Mouse (Mus musculus): ENCODE results near the gene Htatip2.

The Htatip2 gene

DNA sequence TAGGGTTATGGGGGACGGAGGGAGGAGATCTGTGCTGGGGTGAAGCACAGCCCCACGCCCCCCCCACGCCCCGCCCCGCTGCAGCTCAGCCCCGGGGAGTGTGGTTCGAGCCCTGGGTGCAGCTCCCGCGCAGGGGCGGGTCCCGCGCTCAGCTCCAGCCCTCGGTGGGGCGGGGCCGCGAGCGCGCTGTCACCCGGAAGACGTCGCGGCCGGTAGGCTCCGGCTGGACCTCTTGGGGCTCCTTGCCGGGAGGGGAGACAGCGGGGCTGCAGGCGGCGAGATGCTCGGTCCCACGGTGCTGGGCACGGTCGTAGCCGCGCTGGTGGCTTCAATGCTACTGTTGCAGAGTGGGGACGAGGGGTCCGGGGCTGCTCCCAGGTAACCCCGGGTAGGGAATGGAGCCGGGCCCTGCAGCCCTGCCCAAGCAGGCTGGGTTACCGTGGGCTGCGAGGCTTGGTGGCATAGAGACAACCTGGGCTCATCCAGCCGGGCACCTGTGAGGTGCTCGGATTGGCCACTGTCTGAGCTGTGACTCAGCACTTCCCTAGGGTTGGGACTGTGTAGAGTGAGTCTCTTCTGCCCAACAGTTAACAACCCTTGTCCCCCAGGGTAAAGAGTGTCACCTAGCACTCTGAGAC lies at the start of gene Htatip2:
TSS of gene Htatip2 (plus strand) at position 182 of the 638 bp plus-strand sequence.
- DNase-seq (ENCODE audit: low spot score in 2 of 2) = peak; percentile 52 to 58

DNA sequence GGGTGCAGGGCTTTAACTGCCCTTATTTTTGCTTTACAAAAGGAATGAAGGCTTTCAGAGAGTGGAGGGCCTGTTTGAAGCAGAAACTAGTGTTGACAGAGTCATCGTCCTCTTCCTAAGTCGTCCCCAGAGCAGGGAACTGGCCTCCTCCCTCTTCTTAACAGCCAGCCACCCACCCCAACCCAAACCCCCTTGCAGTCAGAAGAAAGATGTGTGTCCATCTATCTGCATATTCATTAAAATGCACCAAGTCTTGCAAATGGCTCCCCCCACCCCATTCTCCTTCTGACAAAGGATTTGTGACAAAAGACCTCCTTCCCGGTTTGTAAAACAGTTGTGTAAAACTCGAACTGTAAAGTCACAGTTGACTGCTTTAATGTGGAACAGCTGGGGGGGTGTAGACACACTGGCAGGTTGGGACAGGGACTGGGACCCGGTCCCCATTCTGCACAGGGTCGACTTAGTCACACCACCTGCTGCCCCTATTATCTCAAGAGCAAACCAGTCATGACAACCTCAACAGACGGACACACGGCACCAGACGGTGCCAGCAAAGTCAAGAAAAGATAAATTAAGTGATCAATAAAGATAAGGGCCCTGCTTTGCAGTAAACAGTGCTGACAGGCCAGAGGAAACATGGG lies 49.4 kb upstream of the Htatip2 start:
- DNase-seq (ENCODE audit: low spot score in 2 of 2) = no peak

DNA sequence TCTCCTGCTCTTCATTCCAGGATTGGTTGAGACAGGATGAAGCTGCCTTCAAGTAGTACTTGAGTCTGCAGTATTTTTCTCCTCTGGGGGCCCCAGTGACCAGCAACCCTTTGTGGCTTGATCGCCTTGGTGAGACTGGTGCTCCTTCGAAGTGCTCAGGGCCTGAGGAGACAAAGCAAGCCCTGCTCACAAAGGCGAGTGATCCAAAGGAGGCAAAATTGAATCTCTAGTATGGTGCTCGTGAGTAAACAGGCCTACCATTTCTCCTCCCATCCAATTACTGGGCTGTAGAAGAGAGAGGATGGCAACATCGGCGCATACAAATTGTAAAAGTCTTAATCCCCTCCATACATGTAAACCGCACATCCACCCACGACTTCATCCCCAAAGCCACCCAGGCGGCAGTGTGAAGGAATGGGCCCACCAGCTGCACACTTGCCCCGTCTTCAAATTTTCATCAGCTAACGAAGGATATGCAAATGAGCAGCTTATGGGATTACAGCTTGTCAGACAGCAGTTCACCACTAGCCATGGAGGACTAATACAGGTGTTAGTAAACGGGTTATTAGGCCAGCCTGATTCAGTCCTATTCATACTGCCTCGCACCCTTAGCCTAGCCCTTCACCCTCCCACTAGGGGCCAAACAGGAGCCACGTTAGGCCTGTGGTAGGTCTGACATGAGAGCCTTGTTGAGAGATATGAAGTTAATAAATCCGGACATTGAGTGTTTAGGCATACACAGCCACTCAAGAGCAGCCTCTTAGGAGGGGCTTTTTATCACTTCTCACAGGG lies 40.8 kb upstream of the Htatip2 start:
- no peak for DNase-seq (ENCODE audit: low spot score in 2 of 2)

DNA sequence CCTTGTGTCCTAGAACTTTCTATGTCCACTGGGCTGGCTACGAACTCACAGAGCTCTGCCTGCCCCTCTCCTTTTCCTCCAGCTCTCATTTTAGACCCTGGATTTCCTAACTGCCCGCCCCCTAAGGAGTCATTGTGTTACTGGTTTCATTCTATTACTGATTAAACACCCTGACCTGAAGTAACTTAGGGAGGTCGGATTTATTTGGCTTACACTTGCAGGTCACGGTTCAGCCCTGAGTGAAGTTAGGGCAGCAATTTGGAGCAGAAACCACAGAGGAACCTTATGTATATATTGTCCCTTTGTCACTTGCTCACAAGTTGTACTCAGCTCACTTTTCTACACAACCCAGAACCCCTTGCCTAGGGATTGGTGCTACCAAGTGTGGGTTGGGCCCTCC lies 24.6 kb upstream of the Htatip2 start:
- DNase-seq (ENCODE audit: low spot score in 2 of 2) = no peak

DNA sequence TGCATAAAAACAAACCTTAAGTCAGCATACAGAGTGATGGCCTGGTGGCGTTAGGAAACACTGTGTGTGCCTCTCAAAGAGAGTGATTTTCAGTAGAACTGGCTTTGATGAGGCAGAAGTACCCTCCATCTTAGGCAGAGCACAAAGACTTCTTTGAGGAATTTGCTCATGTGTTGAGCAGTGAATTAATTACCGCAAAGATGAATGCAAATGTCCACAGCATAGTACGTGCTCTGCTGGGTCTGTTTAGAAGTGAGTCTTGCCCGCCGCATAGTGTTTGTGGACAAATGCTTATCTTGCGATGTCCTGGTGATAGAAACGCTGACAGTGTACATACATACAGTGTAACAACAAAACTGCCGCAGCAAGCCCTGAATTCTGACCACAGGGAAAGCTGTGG lies 19.5 kb upstream of the Htatip2 start:
- DNase-seq (ENCODE audit: low spot score in 2 of 2) = no peak

GRCm38 (mm10) chr7:49741474-49741873 lies 17.4 kb upstream of the Htatip2 start:
- DNase-seq (ENCODE audit: low spot score in 2 of 2) = no peak

GRCm38 (mm10) chr7:49741923-49742322 lies 17.0 kb upstream of the Htatip2 start:
- no peak for DNase-seq (ENCODE audit: low spot score in 2 of 2)

- no peak for DNase-seq (ENCODE audit: low spot score in 2 of 2)
Observed at GRCm38 (mm10) chr7:49751148-49751547, 7.8 kb upstream of the Htatip2 start.

DNA sequence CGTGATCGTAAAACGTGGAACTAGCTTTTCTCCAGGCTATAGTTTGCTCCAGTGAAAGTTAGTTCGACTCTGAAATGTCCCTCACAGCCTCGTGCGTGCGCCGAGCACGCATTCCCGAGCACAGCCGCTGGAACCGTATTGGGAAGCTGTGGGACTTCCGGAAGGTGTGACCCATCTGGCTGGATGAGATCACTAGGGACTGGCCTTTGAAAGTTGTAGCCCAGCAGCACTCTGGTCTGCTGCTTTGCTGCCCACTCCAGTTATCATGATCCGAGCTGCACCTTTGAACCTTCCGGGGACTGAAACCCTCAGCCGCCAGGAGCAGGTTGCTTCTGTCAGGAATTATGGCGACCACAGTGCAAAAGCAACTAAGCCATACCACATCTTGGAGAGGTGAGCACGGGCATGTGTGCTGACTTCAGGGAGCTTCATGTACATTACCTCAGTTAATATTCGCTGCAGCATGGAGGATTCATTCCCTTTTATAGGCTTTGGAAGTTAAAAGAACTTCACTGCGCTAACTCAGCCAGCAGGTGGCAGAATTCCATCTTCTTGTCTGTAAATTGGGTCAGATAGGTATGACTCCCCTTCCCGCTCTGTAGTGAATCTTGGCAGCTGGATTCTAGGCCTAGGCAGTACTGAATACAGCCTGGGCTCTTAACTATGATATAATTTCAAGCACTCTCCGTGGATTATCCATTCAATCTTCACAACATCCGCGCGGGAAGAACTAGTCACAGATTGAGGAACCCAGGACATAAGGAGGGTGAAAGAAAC lies 6.0 kb upstream of the Htatip2 start:
- DNase-seq (ENCODE audit: low spot score in 2 of 2) = no peak

GRCm38 (mm10) chr7:49754767-49755166 lies 4.1 kb upstream of the Htatip2 start:
- peak in 1 of 2 experiments; percentile 47 for DNase-seq (ENCODE audit: low spot score in 2 of 2)

- no peak for DNase-seq (ENCODE audit: low spot score in 2 of 2)
Observed at GRCm38 (mm10) chr7:49762605-49763004, 3.7 kb downstream of the Htatip2 start.

- DNase-seq (ENCODE audit: low spot score in 2 of 2) = no peak
Observed at GRCm38 (mm10) chr7:49764011-49764716, 5.2 kb downstream of the Htatip2 start.

GRCm38 (mm10) chr7:49766166-49766565 lies 7.3 kb downstream of the Htatip2 start:
- DNase-seq (ENCODE audit: low spot score in 2 of 2) = no peak

DNA sequence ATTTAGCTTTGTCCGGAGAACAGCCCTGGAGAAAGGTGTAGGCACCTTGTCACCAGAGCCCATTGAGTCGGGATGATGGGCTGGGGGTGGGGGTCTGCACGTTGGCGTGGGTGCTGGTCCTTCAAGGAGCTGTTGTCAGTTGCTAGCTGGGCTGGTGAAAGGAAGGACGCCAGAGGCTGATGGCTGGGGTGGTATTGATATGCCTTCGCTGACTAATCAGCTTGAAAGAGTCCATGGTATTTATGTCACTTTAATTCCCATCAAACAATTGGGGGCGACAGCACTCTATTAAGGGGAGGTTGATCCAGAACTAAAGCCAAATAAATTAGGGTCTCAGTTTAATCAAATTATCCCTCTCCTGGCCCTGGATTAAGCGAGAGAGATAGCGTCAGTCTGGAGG lies 9.6 kb downstream of the Htatip2 start:
- no peak for DNase-seq (ENCODE audit: low spot score in 2 of 2)

DNA sequence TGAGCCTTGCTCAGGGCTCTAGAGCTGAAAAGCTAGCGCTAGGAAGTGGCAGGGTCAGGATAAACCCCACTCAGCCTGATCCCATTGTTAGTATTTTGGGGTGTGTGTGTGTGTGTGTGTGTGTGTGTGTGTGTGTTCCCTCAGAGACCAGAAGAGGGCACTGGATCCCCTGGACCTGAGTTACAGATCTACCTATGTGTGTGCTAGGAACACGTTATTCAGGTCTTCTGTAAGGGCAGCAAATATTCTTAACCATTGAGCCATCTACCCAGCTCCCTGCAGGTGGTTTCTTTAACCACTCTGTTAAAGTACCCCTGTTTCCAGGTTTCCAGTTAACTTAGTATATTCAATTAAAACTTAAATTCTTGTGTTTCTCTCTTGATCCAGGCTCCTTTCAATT lies 15.5 kb downstream of the Htatip2 start:
- no peak for DNase-seq (ENCODE audit: low spot score in 2 of 2)

- no peak for DNase-seq (ENCODE audit: low spot score in 2 of 2)
Observed at GRCm38 (mm10) chr7:49777585-49777984, 18.7 kb downstream of the Htatip2 start.

DNA sequence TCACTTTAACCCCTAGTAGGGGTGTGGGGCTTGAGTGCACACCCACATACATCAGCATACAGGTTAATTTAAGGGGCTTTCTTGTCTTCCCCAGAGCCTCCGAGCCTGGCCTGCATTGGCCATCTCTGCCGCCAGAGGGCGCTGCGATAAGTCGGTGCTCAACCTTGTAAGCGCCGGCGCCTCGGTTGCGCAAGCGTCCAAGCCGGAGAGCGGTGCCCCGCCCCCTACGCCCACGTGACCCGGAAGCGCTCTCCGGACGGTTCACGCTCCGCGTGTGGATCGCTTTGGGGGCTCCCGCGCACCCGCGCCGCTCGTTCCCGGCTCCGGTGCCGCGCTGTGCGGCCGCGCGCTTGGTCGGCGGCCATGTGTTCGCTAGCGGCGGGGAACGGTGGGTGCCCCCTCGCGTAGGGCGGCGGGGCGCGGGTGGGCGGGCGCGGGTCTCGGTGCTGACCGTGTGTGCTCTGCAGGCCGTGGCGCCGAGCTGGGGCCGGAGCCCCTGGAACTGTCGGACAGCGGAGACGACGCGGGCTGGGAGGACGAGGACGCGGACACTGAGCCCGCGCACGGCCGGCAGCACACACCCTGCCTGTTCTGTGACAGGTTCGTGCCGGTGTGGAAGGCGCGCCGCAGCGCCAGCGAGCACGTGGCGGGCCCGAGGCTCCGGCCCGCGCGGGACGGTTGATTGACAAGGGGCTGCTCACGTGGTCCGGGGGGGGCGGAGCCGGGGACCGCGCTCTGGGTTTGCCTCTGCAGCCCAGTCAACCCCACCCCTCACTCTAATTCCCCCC lies 19.4 kb downstream of the Htatip2 start, which contains the start of gene Prmt3:
TSS of gene Prmt3 (plus strand) at position 233 of the 788 bp plus-strand sequence.
- DNase-seq (ENCODE audit: low spot score in 2 of 2) = peak; percentile 89 to 95

DNA sequence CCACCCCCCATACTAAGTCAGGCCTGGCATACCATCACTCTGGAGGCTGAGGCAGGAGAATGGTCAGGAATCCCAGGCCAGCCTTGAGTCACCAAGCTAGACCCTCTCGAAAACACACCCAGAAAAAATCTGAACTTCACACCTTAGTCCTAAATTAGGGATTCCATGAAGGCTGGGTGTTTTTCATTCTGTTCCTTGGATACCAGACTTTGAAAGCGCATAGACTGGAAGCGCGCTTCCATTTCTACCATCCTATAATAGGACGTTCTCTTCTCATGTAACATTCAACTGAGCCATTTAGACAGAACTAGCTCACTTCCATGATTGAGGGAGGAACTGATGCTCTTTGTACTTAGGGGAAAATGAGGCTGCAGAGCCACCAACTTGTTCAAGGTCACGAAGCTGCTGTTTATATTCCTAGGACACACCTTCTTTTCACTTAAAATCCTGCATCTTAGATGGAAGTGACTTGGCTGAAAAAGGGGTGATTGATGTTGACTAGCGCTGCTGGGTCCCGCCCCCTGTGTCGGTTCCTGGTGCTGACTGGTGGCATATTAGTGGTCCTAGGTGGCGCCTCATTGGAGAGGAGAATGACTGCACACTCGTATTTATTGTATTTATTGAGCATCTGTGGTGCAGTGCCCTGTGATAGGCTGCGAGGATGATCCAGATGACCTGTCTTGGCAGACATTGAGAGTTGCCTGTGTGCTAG lies 20.1 kb downstream of the Htatip2 start:
- no peak for DNase-seq (ENCODE audit: low spot score in 2 of 2)

- DNase-seq (ENCODE audit: low spot score in 2 of 2) = no peak
Observed at GRCm38 (mm10) chr7:49783017-49783416, 24.1 kb downstream of the Htatip2 start.

- DNase-seq (ENCODE audit: low spot score in 2 of 2) = no peak
Observed at GRCm38 (mm10) chr7:49785141-49785540, 26.2 kb downstream of the Htatip2 start.

All from heart, adult 9 months (tissue).